ENCODE assay signal across 8 mouse cellular contexts in genomic region chr14:55781310-55781709, GRCm38 (mm10). TPM values are rescaled to one million over a fixed set of nuclear protein-coding genes. Genes with fewer than 3 reads are reported as not detected.
A peak's percentile ranks its signal among the peaks of the same experiment; 100 is the strongest.
DNase-seq lines count a peak whose midpoint lies in the region; ATAC-seq and TF ChIP-seq lines count a peak whose summit lies in the region.

No protein-coding gene starts in this region.

- H3K4me1 ChIP-seq in ES-Bruce4 (ENCODE audit: control insufficient read depth, insufficient read depth, low read length), result no peaks in the 10 kb centered on the region
- peaks cover 15% of the 10 kb centered on the region for H3K4me1 ChIP-seq in embryonic facial prominence, embryonic 14.5 days (ENCODE audit: control insufficient read depth, insufficient read depth, low read length)
- H3K4me1 ChIP-seq in heart, embryonic 16.5 days (ENCODE audit: control insufficient read depth, insufficient read depth, low read length), result peaks cover 18% of the 10 kb centered on the region
- H3K4me1 ChIP-seq in lung, embryonic 14.5 days (ENCODE audit: insufficient read depth), result peaks cover 7% of the 10 kb centered on the region; the same call in 1 of the 2 replicates

- 16% methylated on average over 14 of the region's 14 CpGs for WGBS in embryonic facial prominence, embryonic 14.5 days
- WGBS in heart, embryonic 16.5 days, result 14% methylated on average over 14 of the region's 14 CpGs
- WGBS in lung, embryonic 14.5 days, result 13% methylated on average over 14 of the region's 14 CpGs

- no peak overlapping the region for H3K27ac ChIP-seq in ES-Bruce4 (ENCODE audit: insufficient read depth, low read length)
- no peak overlapping the region for H3K27ac ChIP-seq in embryonic facial prominence, embryonic 14.5 days (replicated peaks; ENCODE audit: low read depth, low read length)
- peak overlapping the region; percentile 27; the same call in 1 of the 2 replicates for H3K27ac ChIP-seq in heart, embryonic 16.5 days (ENCODE audit: low read length)
- no peak overlapping the region for H3K27ac ChIP-seq in lung, embryonic 14.5 days (ENCODE audit: low read depth)

- H3K9ac ChIP-seq in ES-Bruce4 (ENCODE audit: low read depth, poor library complexity, severe bottlenecking), result peak overlapping the region; percentile 16; the same call in 1 of the 2 replicates
- no peak overlapping the region for H3K9ac ChIP-seq in embryonic facial prominence, embryonic 14.5 days (ENCODE audit: low read depth, low read length)
- peak overlapping the region; percentile 43; the same call in 1 of the 2 replicates for H3K9ac ChIP-seq in heart, embryonic 16.5 days (ENCODE audit: low read length)
- H3K9ac ChIP-seq in lung, embryonic 14.5 days, result no peak overlapping the region

- no peaks in the 10 kb centered on the region for H3K9me3 ChIP-seq in ES-Bruce4 (replicated peaks; ENCODE audit: control insufficient read depth, insufficient read depth, low read length, poor library complexity, severe bottlenecking)
- H3K9me3 ChIP-seq in embryonic facial prominence, embryonic 14.5 days (ENCODE audit: control insufficient read depth, low read length), result no peaks in the 10 kb centered on the region
- H3K9me3 ChIP-seq in heart, embryonic 16.5 days (replicated peaks; ENCODE audit: control insufficient read depth, low read length), result no peaks in the 10 kb centered on the region
- no peaks in the 10 kb centered on the region for H3K9me3 ChIP-seq in lung, embryonic 14.5 days (ENCODE audit: low read depth, low read length)

- TF ChIP-seq POLR2A in ES-Bruce4 (IDR thresholded peaks at IDR 0.05; ENCODE audit: insufficient read depth, low read length), result no peak

- peak overlapping the region; percentile 56 for H3K4me3 ChIP-seq in ES-Bruce4 (ENCODE audit: low read depth, low read length)
- peak overlapping the region; percentile 28 for H3K4me3 ChIP-seq in embryonic facial prominence, embryonic 14.5 days (ENCODE audit: low read depth, low read length)
- H3K4me3 ChIP-seq in heart, embryonic 16.5 days (ENCODE audit: low read length), result peak overlapping the region; percentile 28
- peak overlapping the region; percentile 9; the same call in 1 of the 2 replicates for H3K4me3 ChIP-seq in lung, embryonic 14.5 days (ENCODE audit: low read depth, low read length)

- no peaks in the 10 kb centered on the region for H3K36me3 ChIP-seq in ES-Bruce4 (ENCODE audit: control insufficient read depth, insufficient read depth, low read length, poor library complexity, severe bottlenecking)
- H3K36me3 ChIP-seq in embryonic facial prominence, embryonic 14.5 days (ENCODE audit: control insufficient read depth, insufficient read depth, low read length), result 0 out of 2 replicates have a peak, but pooled peaks cover 9% of the 10 kb centered on the region
- no peaks in the 10 kb centered on the region for H3K36me3 ChIP-seq in heart, embryonic 16.5 days (ENCODE audit: control insufficient read depth, insufficient read depth)
- 0 out of 2 replicates have a peak, but pooled peaks cover 6% of the 10 kb centered on the region for H3K36me3 ChIP-seq in lung, embryonic 14.5 days (ENCODE audit: insufficient read depth)

- peak; percentile 69 to 78 for DNase-seq in adrenal gland, postnatal 36 days
- DNase-seq in embryonic facial prominence, embryonic 14.5 days (ENCODE audit: low spot score), result peak; percentile 93
- DNase-seq in kidney, postnatal 14 days, result peak; percentile 81
- DNase-seq in lung, embryonic 14.5 days, result peak; percentile 95
- peak; percentile 62 for DNase-seq in yolk sac, embryonic 10.5 days (ENCODE audit: low spot score)

- peak; percentile 99 for TF ChIP-seq CTCF in ES-Bruce4 (IDR thresholded peaks at IDR 0.05; ENCODE audit: low read depth, low read length)
- peak; percentile 99 for TF ChIP-seq CTCF in lung, embryonic 14.5 days (IDR thresholded peaks at IDR 0.05; ENCODE audit: low read depth)

- 0 out of 2 replicates have a peak, but pooled peaks have one; percentile 35 for TF ChIP-seq EP300 in ES-Bruce4 (IDR thresholded peaks at IDR 0.05; ENCODE audit: insufficient read depth, low read depth, low read length)

- peak overlapping the region; percentile 60 for H3K4me2 ChIP-seq in embryonic facial prominence, embryonic 14.5 days (ENCODE audit: low read depth, low read length)
- H3K4me2 ChIP-seq in heart, embryonic 16.5 days (ENCODE audit: low read depth, low read length), result peak overlapping the region; percentile 57
- H3K4me2 ChIP-seq in lung, embryonic 14.5 days, result peak overlapping the region; percentile 69

- peak; percentile 79 for ATAC-seq in embryonic facial prominence, embryonic 14.5 days (ENCODE audit: low read depth)
- ATAC-seq in heart, embryonic 16.5 days (replicated peaks; ENCODE audit: extremely low read depth, insufficient read depth, low FRiP score), result peak; percentile 69
- peak; percentile 69; the same call in 1 of the 2 replicates for ATAC-seq in lung, embryonic 14.5 days (ENCODE audit: insufficient read depth)
- ATAC-seq in neutrophil, adult 5-6 weeks (ENCODE audit: extremely low read depth, insufficient number of reproducible peaks, low FRiP score, poor library complexity, severe bottlenecking), result peak; percentile 82

- H3K27me3 ChIP-seq in ES-Bruce4 (ENCODE audit: control insufficient read depth, insufficient read depth, low read length, poor library complexity, severe bottlenecking), result no peaks in the 10 kb centered on the region
- peaks cover 9% of the 10 kb centered on the region; the same call in 1 of the 2 replicates for H3K27me3 ChIP-seq in embryonic facial prominence, embryonic 14.5 days (replicated peaks; ENCODE audit: control insufficient read depth, insufficient read depth, low read length)
- peaks cover 29% of the 10 kb centered on the region for H3K27me3 ChIP-seq in heart, embryonic 16.5 days (ENCODE audit: control insufficient read depth, insufficient read depth, low read length)
- peaks cover 12% of the 10 kb centered on the region; the same call in 1 of the 2 replicates for H3K27me3 ChIP-seq in lung, embryonic 14.5 days (ENCODE audit: insufficient read depth, low read length)

RNA-seq across cellular contexts. Expression of gene Adcy4, which starts 2.6 kb away (rescaled TPM):
- 0.30 and 1.2 TPM in 2 replicates for polyA plus RNA-seq in ES-Bruce4 (2011; ENCODE audit: insufficient read depth, insufficient read length, low read depth, missing spikeins)
- total RNA-seq in adrenal gland, postnatal 36 days (2021), result 10 to 100 TPM in 1 of 2 experiments, 1 to 10 TPM in 1; 6.7 to 13.8 TPM
- 13.4 and 16.2 TPM in 2 replicates for polyA plus RNA-seq in embryonic facial prominence, embryonic 14.5 days (2014; fragmentation: Nextera tagmentation; extraction: Ambion mirVana)
- polyA plus RNA-seq in heart, embryonic 16.5 days (2015; fragmentation: Nextera tagmentation; extraction: Ambion mirVana), result 15.3 and 17.5 TPM in 2 replicates
- 11.6 and 14.1 TPM in 2 replicates for polyA plus RNA-seq in lung, embryonic 14.5 days (2014; fragmentation: Nextera tagmentation; extraction: Ambion mirVana)
- 0.49 TPM in 1 of 2 replicates, not detected in the other for total RNA-seq in neutrophil, adult 5-6 weeks (2017)

RNA-seq across cellular contexts. Expression of gene Ripk3, which starts 7.4 kb away (rescaled TPM):
- 11.0 and 16.4 TPM in 2 replicates for polyA plus RNA-seq in ES-Bruce4 (2011; ENCODE audit: insufficient read depth, insufficient read length, low read depth, missing spikeins)
- total RNA-seq in adrenal gland, postnatal 36 days (2021), result 1 to 10 TPM; 4.5 to 5.3 TPM
- polyA plus RNA-seq in embryonic facial prominence, embryonic 14.5 days (2014; fragmentation: Nextera tagmentation; extraction: Ambion mirVana), result 32.0 and 35.3 TPM in 2 replicates
- 17.8 and 20.8 TPM in 2 replicates for polyA plus RNA-seq in heart, embryonic 16.5 days (2015; fragmentation: Nextera tagmentation; extraction: Ambion mirVana)
- 42.5 and 51.4 TPM in 2 replicates for polyA plus RNA-seq in lung, embryonic 14.5 days (2014; fragmentation: Nextera tagmentation; extraction: Ambion mirVana)
- total RNA-seq in neutrophil, adult 5-6 weeks (2017), result 17.3 and 30.9 TPM in 2 replicates

RNA-seq across cellular contexts. Expression of gene Ltb4r1, which starts 15.5 kb away (rescaled TPM):
- polyA plus RNA-seq in ES-Bruce4 (2011; ENCODE audit: insufficient read depth, insufficient read length, low read depth, missing spikeins), result 2.6 and 3.0 TPM in 2 replicates
- under 1 TPM; 0.66 to 0.79 TPM for total RNA-seq in adrenal gland, postnatal 36 days (2021)
- 0.24 and 0.56 TPM in 2 replicates for polyA plus RNA-seq in embryonic facial prominence, embryonic 14.5 days (2014; fragmentation: Nextera tagmentation; extraction: Ambion mirVana)
- polyA plus RNA-seq in heart, embryonic 16.5 days (2015; fragmentation: Nextera tagmentation; extraction: Ambion mirVana), result 0.59 and 0.66 TPM in 2 replicates
- polyA plus RNA-seq in lung, embryonic 14.5 days (2014; fragmentation: Nextera tagmentation; extraction: Ambion mirVana), result 0.31 and 0.64 TPM in 2 replicates
- 12.9 and 14.6 TPM in 2 replicates for total RNA-seq in neutrophil, adult 5-6 weeks (2017)

RNA-seq across cellular contexts. Expression of gene Ltb4r2, which starts 20.1 kb away (rescaled TPM):
- 5.3 and 6.8 TPM in 2 replicates for polyA plus RNA-seq in ES-Bruce4 (2011; ENCODE audit: insufficient read depth, insufficient read length, low read depth, missing spikeins)
- total RNA-seq in adrenal gland, postnatal 36 days (2021), result not detected
- 0.47 and 0.51 TPM in 2 replicates for polyA plus RNA-seq in embryonic facial prominence, embryonic 14.5 days (2014; fragmentation: Nextera tagmentation; extraction: Ambion mirVana)
- 0.20 and 0.32 TPM in 2 replicates for polyA plus RNA-seq in heart, embryonic 16.5 days (2015; fragmentation: Nextera tagmentation; extraction: Ambion mirVana)
- polyA plus RNA-seq in lung, embryonic 14.5 days (2014; fragmentation: Nextera tagmentation; extraction: Ambion mirVana), result 0.19 and 0.70 TPM in 2 replicates
- total RNA-seq in neutrophil, adult 5-6 weeks (2017), result 0.25 and 0.81 TPM in 2 replicates

RNA-seq across cellular contexts. Expression of gene Cideb, which starts 23.1 kb away (rescaled TPM):
- polyA plus RNA-seq in ES-Bruce4 (2011; ENCODE audit: insufficient read depth, insufficient read length, low read depth, missing spikeins), result not detected in 2 replicates
- 1 to 10 TPM in 1 of 2 experiments, under 1 TPM in 1; 0.93 to 1.3 TPM for total RNA-seq in adrenal gland, postnatal 36 days (2021)
- 0.33 and 0.59 TPM in 2 replicates for polyA plus RNA-seq in embryonic facial prominence, embryonic 14.5 days (2014; fragmentation: Nextera tagmentation; extraction: Ambion mirVana)
- polyA plus RNA-seq in heart, embryonic 16.5 days (2015; fragmentation: Nextera tagmentation; extraction: Ambion mirVana), result 1.3 and 1.8 TPM in 2 replicates
- 0.36 and 0.38 TPM in 2 replicates for polyA plus RNA-seq in lung, embryonic 14.5 days (2014; fragmentation: Nextera tagmentation; extraction: Ambion mirVana)
- total RNA-seq in neutrophil, adult 5-6 weeks (2017), result 0.49 TPM in 1 of 2 replicates, not detected in the other

Comparison
In these comparisons a context has a peak if more than half of its experiments do, and no peak if none do; other contexts are left out.
1. H3K9ac ChIP-seq: peak in ES-Bruce4 (single experiment) and heart, embryonic 16.5 days (single experiment); none in embryonic facial prominence, embryonic 14.5 days (single experiment) and lung, embryonic 14.5 days (single experiment).
2. Peak in every context shown above with its lines, with median percentiles within 50 percentile points of each other: H3K4me3 ChIP-seq, DNase-seq, ATAC-seq and H3K4me2 ChIP-seq.